Mouse (Mus musculus): ENCODE data around the gene Cyth1.

The Cyth1 gene

GRCm38 (mm10) chr11:118248150-118249011 is at the start of gene Cyth1:
Cyth1 (minus strand) TSS chr11:118248592.
- DNase-seq (ENCODE audit: low spot score), result peak; percentile 97

- no peak for DNase-seq (ENCODE audit: low spot score)
Measured at GRCm38 (mm10) chr11:118297967-118298366, 49.6 kb upstream of the Cyth1 start.

GRCm38 (mm10) chr11:118295026-118295425 is 46.6 kb upstream of the Cyth1 start:
- DNase-seq (ENCODE audit: low spot score), result no peak

GRCm38 (mm10) chr11:118292671-118293070 is 44.3 kb upstream of the Cyth1 start:
- DNase-seq (ENCODE audit: low spot score), result no peak

GRCm38 (mm10) chr11:118289999-118290889 is 41.9 kb upstream of the Cyth1 start, which contains the start of gene Usp36:
Usp36 (minus strand) TSS chr11:118290244.
- DNase-seq (ENCODE audit: low spot score), result peak; percentile 99

GRCm38 (mm10) chr11:118289562-118289961 is 41.2 kb upstream of the Cyth1 start:
- DNase-seq (ENCODE audit: low spot score), result no peak

- no peak for DNase-seq (ENCODE audit: low spot score)
Measured at GRCm38 (mm10) chr11:118289037-118289511, 40.7 kb upstream of the Cyth1 start.

- DNase-seq (ENCODE audit: low spot score), result no peak
Measured at GRCm38 (mm10) chr11:118287573-118287972, 39.2 kb upstream of the Cyth1 start.

- DNase-seq (ENCODE audit: low spot score), result no peak
Measured at GRCm38 (mm10) chr11:118286434-118286833, 38.0 kb upstream of the Cyth1 start.

- DNase-seq (ENCODE audit: low spot score), result no peak
Measured at GRCm38 (mm10) chr11:118285791-118286190, 37.4 kb upstream of the Cyth1 start.

- no peak for DNase-seq (ENCODE audit: low spot score)
Measured at GRCm38 (mm10) chr11:118280218-118280617, 31.8 kb upstream of the Cyth1 start.

GRCm38 (mm10) chr11:118276328-118276727 is 27.9 kb upstream of the Cyth1 start:
- DNase-seq (ENCODE audit: low spot score), result no peak

GRCm38 (mm10) chr11:118275092-118275491 is 26.7 kb upstream of the Cyth1 start:
- no peak for DNase-seq (ENCODE audit: low spot score)

GRCm38 (mm10) chr11:118269827-118270226 is 21.4 kb upstream of the Cyth1 start:
- DNase-seq (ENCODE audit: low spot score), result no peak

- no peak for DNase-seq (ENCODE audit: low spot score)
Measured at GRCm38 (mm10) chr11:118266666-118267046, 18.3 kb upstream of the Cyth1 start.

- DNase-seq (ENCODE audit: low spot score), result no peak
Measured at GRCm38 (mm10) chr11:118266044-118266665, 17.8 kb upstream of the Cyth1 start.

GRCm38 (mm10) chr11:118265621-118266020 is 17.2 kb upstream of the Cyth1 start:
- DNase-seq (ENCODE audit: low spot score), result no peak

GRCm38 (mm10) chr11:118263146-118263545 is 14.8 kb upstream of the Cyth1 start:
- DNase-seq (ENCODE audit: low spot score), result no peak

- no peak for DNase-seq (ENCODE audit: low spot score)
Measured at GRCm38 (mm10) chr11:118260081-118260480, 11.7 kb upstream of the Cyth1 start.

GRCm38 (mm10) chr11:118259580-118259979 is 11.2 kb upstream of the Cyth1 start:
- DNase-seq (ENCODE audit: low spot score), result no peak

GRCm38 (mm10) chr11:118256371-118256770 is 8.0 kb upstream of the Cyth1 start:
- no peak for DNase-seq (ENCODE audit: low spot score)
